Mouse (Mus musculus) embryo, embryonic 9.5 days (tissue): ENCODE results near the gene Tspan1.

ENCODE experiments used
- DNase-seq: peaks from one replicate; pipeline ENCODE4 v3.0.0-alpha.2; 2017; ENCODE audit errors: extremely low spot score

Tspan1 gene

DNA sequence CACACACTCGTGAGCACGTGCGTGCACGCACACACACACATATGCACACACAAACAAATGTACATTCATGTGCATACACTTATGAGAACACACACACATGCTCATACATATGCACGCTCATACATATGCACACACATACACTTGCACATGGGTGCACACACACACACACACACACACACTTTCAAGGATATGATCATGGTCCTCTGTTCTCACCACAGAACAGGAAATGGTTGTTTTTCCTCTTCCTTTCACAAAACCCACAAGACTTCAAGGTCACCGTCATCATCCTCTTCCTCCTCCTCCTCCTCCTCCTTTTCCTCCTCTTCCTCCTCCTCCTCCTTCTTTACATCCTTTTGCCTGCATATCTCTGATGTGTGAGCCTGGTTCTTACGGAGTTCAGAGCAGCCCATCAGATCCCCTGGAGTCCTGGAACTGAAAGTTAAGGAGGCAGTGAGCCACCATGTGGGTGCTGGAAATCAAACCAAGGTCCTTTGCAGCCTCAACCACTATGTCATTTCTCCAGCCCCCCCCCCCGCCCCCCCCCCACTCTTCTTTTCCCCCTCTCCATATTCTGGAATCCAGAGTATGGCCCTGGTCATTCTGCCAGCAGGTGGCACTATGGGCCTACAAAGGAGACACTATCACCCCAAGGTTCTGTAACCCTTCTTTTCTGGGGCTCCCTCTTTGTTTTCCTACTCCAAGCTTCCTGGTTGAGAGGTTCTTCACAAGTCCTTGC, 1.4 kb upstream of the Tspan1 start:
- peak; percentile 71 for DNase-seq

- no peak for DNase-seq
Observed at GRCm38 (mm10) chr4:116165708-116166407, 1.5 kb downstream of the Tspan1 start.

DNA sequence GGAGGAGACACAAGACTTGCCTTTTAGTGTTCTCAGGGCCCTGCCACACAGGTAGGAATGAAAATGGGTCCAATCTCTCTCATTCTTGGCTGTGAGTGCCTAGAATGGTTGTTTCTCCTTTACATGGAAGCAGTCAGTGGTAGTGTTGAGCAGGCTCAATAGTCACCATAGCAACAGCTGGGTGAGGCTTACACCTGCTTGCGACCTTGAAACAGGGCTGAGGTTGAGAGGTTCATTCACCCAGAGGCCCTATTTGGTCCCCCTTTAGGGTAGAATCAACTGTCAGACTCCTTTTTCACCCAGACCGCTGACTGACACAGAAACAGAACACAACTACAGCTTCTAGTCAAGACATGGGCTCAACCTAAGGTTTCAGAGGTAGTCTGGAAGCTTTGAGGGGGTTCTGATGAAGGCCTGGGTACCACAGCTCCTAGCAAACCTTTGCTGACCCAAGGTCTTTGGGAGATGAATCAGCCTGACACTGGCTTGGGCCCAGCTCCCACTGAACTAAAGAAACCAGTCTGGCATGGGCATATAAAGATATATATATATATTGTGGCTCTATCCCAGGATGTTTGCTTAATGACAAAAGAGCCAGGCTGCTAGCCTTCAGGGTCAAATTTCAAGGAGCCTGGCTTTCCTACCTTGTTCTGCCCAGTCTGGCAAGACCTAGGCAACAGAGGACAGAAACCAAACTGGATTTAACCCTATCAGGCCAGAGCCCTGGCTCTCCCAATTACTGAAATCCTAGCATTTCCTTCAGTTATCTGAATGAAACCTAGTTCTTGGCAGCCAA, 2.4 kb downstream of the Tspan1 start:
- no peak for DNase-seq

- no peak for DNase-seq
Observed at GRCm38 (mm10) chr4:116162142-116162541, 5.3 kb downstream of the Tspan1 start.

DNA sequence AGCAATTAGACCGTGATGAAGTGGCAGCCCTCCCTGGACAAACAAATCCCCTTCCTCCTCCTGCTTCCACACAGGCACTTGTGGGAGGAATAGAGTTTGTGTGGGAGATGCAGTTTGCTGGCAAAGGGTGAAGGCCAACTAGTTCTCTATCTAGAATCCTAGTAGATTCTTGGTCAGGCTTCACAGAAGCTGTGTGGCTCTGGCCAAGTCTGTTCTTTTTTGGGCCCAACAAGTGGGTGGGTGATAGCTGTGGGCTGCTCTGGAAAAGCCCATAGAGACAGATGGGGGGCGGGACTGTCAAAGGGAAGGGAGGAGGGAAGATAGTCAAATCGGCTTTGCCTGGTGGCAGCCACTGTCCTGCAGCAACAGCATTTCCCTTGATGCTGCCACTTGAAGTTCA, 6.6 kb downstream of the Tspan1 start:
- DNase-seq, result no peak

GRCm38 (mm10) chr4:116159912-116160311, 7.5 kb downstream of the Tspan1 start:
- DNase-seq, result no peak

DNA sequence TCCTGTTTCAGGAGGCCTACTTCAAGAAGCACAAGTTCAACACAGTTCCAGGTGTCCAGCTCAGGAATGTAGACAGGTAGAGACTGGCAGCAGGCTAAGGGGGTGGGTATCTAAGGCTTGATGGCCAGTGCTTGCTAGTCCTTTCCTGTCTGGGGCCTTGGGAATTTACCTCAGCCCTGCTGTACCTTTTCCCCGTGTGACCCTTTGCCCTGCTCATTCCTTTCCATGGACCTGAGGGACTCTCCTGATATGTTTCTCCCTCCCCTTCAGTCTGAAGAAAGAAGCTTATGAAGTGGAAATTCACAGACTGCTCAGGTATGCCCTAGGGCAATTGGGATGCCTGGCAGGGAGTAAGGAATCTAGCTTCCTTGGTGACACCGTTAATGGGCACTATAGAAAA, 9.5 kb downstream of the Tspan1 start:
- DNase-seq, result no peak

- no peak for DNase-seq
Observed at GRCm38 (mm10) chr4:116152702-116153101, 14.7 kb downstream of the Tspan1 start.

DNA sequence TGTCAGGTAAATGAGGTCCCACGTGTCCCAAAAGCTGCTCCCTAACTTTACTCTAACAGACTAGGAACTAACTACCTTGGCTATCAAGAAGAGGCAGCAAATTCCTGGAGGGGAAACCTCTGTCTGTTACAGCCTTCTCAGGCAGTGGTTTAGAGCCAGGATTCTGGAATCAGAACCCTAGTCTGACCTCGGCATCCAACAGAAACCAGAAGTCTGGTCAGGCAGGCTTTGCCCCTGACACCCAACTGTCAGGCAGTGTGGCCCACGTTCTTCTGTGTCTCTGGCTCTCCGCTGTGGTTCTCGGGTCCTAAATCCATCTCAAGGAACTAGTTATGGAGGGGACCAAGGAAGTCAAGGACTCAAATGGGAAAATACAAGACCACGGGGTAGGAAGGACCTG, 16.2 kb downstream of the Tspan1 start, which contains the start of gene Lurap1:
Lurap1 (minus strand) TSS at position 101 of the 400 bp plus-strand sequence.
- DNase-seq, result no peak

- no peak for DNase-seq
Observed at GRCm38 (mm10) chr4:116150862-116151221, 16.6 kb downstream of the Tspan1 start.

DNA sequence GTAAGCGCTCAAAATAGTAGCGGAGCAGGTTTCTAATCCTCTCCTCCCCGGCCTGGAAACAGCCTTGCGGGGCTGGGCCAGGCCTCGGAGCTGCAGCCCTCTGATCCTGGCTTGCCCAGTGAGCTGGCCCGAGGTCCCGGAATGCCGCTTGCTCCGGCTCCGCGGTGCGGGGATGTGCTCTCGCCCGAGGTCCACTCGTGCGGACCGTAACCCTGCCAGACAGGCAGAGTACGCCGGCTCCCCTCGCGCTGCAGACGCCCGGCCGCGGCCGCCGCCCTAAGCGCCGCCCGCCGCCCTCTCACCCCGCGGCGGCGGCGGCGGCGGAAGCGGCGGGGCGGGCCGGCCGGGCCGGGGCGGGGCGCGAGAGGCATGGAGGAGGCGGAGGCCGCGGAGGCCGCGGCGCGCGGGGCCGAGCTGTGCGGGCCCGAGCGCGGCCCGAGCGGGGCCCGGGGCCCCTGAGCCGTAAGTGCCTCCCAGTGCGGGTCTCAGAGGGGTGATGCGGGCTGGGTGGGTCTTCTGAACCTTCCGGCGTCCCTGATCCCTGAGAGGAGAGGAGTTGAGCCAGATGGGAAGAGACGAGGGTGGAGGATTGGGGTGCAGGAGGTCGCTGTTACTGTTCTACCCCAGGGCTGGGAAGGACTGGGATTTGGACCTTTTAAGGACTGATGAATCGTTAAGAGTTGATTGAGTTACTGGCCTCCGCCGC, 17.1 kb downstream of the Tspan1 start:
- peak; percentile 73 for DNase-seq

GRCm38 (mm10) chr4:116149812-116150155, 17.6 kb downstream of the Tspan1 start:
- no peak for DNase-seq

GRCm38 (mm10) chr4:116143891-116144717, 23.3 kb downstream of the Tspan1 start:
- peak; percentile 61 for DNase-seq

- DNase-seq, result no peak
Observed at GRCm38 (mm10) chr4:116143317-116143811, 24.0 kb downstream of the Tspan1 start.

DNA sequence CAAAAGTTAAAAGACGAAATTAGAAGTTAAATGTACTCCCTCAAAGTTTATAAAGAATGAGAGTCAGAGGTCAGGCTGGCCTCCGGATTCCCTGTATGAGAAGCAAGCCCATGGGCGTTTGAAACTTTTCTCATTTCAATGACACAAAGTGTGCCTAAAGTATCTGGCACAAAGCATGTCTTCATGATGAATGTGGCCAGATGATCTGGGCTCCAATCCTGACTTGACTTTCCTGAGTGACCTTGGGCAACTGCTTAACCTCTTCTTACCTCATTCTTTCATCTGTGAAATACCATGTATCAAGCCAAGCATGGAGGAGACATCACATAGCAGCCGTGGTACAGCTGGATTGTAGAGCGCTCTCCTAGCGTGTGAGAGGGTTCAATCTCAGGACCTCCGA, 25.1 kb downstream of the Tspan1 start:
- DNase-seq, result no peak

DNA sequence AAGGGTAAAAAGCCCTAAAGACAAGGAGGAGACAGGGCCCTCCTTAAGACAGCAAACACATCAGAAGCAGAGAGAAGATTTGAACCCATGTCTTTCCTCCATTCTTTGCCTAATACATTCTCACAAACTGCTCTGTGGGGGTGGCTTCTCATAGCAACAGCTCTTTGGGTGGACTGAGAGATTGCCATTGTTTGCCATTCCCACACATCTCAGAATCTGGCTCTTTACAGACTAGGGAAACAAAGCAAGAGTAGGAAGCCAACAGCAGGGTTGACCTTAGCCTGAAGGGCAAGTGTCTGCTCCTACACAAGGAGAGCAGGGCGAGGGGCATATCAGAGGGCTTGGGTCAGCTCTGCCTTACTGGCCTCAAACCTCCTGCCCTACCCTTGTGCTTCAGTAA, 25.7 kb downstream of the Tspan1 start:
- DNase-seq, result no peak

- no peak for DNase-seq
Observed at GRCm38 (mm10) chr4:116140801-116141574, 26.4 kb downstream of the Tspan1 start.

GRCm38 (mm10) chr4:116137421-116137996, 29.9 kb downstream of the Tspan1 start:
- DNase-seq, result no peak

DNA sequence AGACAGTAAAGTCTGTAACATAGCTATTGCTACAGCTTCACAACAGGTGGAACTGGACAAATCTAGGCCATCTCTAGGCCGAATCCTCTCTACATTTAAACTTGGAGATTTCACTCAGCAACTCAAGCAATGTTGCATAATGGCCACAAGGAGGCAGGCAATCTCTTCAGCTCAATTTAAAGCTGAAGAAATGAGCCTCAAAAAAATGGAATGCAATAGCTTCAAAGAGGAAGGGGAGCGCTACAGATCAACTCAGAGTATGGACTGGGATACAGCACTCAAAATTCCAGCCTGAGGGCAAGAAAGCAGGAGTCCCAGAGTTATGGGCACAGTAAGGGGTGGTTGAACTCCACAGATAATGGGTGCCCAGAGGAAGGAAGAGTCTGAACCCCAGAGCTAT, 32.4 kb downstream of the Tspan1 start:
- no peak for DNase-seq

DNA sequence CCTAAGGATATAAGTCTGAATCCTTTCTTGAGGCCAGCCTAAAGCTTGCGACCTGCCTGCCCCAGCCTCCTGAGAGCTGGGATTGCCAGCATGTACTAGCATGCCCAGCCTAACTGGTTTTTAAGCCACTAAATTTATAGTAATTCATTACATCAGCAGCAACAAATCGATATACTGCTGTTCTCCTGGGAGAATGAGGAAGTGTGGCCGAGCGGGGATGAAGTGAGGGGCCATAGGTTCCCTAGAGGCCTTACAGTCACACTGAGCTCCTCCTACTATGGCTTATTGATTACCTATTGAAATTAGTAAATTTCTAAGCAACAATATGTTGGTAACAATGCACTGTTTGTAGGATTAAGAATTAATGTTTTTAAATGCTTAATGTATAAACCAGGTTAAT, 34.3 kb downstream of the Tspan1 start:
- DNase-seq, result no peak
